15 mouse cellular contexts compared by ENCODE assay signal in genomic region chr2:22782057-22782456, GRCm38 (mm10).
"Had no signal": no experiment of that assay in that cellular context is flagged by ENCODE, and none has a peak within 500 bp of the region (broad histone marks: within the 10 kb centered on the region; RNA-seq: fewer than 3 reads in every experiment).

No protein-coding gene starts in this region.

- DNase-seq: kidney, adult 2 months; kidney, postnatal 25 days; layer of hippocampus, adult 9-11 months; layer of hippocampus, postnatal 36 days; lung, postnatal 10 days; lung, postnatal 4 days; retina, postnatal 1 day; thymus, postnatal 14 days had no signal

- H3K4me3 ChIP-seq: limb, embryonic 15.5 days; megakaryocyte, embryonic 14.5 days; midbrain, embryonic 12.5 days; neural tube, embryonic 13.5 days had no signal

- H3K27ac ChIP-seq: limb, embryonic 15.5 days; midbrain, embryonic 12.5 days; neural tube, embryonic 13.5 days; stomach, postnatal 0 days had no signal

- H3K9ac ChIP-seq: limb, embryonic 15.5 days; lung, embryonic 14.5 days; midbrain, embryonic 12.5 days; neural tube, embryonic 13.5 days had no signal

- H3K36me3 ChIP-seq: limb, embryonic 15.5 days; midbrain, embryonic 12.5 days; neural tube, embryonic 13.5 days had no signal

- ATAC-seq: midbrain, embryonic 16.5 days had no signal

- H3K9me3 ChIP-seq: limb, embryonic 15.5 days; megakaryocyte, embryonic 14.5 days; midbrain, embryonic 12.5 days; neural tube, embryonic 13.5 days had no signal

- H3K4me1 ChIP-seq: limb, embryonic 15.5 days; midbrain, embryonic 12.5 days; neural tube, embryonic 13.5 days had no signal

- H3K27me3 ChIP-seq: limb, embryonic 15.5 days; megakaryocyte, embryonic 14.5 days; midbrain, embryonic 12.5 days; neural tube, embryonic 13.5 days had no signal

- H3K4me2 ChIP-seq: limb, embryonic 15.5 days; lung, embryonic 14.5 days; midbrain, embryonic 12.5 days; neural tube, embryonic 13.5 days had no signal
